Mouse (Mus musculus): ENCODE results near the gene F7. TPM values are rescaled to one million over a fixed set of nuclear protein-coding genes. Genes with fewer than 3 reads are reported as not detected.

The F7 gene
- polyA plus RNA-seq (2017; shearing (Covaris generic)): not detected

DNA sequence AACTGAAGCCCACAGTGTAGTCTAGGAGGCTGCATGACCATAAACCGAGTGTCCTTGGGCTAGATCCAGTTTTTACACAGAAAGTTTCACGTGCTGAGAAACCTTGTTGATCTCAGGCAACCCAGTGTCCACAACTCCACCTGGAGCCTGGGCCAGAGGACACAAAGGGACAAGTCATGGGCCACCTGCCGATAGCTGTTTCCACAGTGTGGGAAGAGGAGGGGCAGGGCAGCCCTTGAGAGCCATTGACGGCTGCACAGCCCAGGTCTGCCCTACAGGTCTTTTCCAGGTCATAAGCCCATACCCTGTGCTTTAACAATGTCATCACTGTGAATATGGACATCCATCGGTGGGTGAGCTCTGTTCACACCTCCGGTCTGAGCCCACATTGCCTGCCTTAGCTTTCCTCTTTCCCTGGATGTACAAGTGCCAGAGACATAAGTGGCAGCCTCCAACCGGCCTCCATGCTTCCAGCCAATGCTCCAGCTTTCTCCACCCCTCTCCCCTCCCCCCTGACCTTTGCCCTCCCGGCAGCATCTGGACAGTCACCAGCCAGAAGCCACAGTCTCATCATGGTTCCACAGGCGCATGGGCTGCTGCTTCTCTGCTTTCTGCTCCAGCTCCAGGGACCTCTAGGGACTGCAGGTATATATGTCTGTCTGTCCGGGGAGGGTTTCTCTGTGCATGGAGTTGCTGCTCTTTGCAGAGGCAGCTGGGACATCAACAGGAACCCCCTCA is at the start of gene F7:
Gene F7 (plus strand): TSS at position 548 of the 738 bp plus-strand sequence.

DNA sequence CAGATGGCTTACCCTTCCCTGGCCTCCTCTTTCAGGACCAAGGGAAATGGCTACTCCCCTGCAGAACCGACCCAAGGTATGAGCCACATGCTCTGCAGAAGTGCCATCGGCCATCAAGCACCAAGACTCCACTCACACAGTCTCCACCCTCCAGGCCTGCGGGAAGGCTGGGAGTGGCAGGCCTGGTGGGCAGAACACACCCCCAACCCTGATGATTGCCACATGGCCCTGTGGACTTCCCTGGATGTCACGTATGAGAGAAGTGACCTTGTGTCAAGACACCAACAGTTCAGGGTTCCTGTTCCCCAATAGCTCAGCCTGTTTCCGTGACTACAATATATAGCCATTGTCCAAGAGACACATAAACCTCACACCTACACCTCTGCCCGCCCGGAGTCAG is 11.2 kb downstream of the F7 start, which contains the start of gene F10:
Gene F10 (plus strand): TSS at position 294 of the 400 bp plus-strand sequence.

DNA sequence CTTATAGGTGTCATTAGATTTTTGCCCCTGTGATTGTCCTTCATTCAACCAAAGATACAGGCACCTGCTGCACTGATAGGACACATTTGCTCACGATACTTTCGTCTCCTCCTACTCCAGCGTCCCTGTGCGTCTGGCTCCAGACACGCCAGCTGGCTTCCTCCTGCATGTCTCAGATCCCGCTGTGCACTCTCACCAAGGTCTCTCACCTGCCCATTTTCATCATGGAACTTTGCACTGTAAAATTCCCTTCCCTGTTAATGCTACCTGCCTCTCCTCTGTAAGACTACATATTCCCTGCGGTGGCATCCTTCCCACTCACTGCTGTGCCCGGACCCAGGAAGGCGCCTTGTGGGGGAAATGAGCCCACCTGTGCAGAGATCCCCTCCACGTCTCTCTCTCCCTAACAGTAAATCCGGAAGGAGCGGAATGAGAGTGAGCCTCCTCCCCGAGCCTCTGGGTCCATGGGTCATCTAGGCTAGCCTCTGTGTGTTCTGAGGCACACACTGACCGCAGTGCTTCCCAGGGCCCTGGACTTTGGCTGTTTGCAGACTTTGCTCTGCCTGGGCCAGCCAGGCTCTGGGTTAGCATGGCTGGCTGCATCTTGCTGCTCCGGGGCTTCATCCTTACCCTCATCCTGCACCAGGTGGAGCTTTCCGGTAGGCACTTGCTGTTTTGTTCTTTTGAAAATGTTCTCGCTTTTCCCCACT is 34.8 kb downstream of the F7 start, which contains the start of gene Proz:
Gene Proz (plus strand): TSS at position 474 of the 710 bp plus-strand sequence.

Other genes starting within 250 kb of the F7 start
- 0.16 TPM for gene Mcf2l, start 152.2 kb upstream of the F7 start, polyA plus RNA-seq (2017; shearing (Covaris generic))
- gene F10, start 11.3 kb downstream of the F7 start, polyA plus RNA-seq (2017; shearing (Covaris generic)): not detected
- gene Proz, start 34.9 kb downstream of the F7 start, polyA plus RNA-seq (2017; shearing (Covaris generic)): 1.5 TPM
- 47.7 TPM for gene Pcid2, start 79.4 kb downstream of the F7 start, polyA plus RNA-seq (2017; shearing (Covaris generic))
- 26.8 TPM for gene Cul4a, start 79.6 kb downstream of the F7 start, polyA plus RNA-seq (2017; shearing (Covaris generic))
- 178 TPM for gene Lamp1, start 133.1 kb downstream of the F7 start, polyA plus RNA-seq (2017; shearing (Covaris generic))
- gene Grtp1, start 174.6 kb downstream of the F7 start, polyA plus RNA-seq (2017; shearing (Covaris generic)): 0.56 TPM
- not detected for gene Adprhl1, start 228.1 kb downstream of the F7 start, polyA plus RNA-seq (2017; shearing (Covaris generic))